Mouse (Mus musculus) neural tube, embryonic 13.5 days (tissue): ENCODE measurements around the gene Atp6v0b. TPM values are rescaled to one million over a fixed set of nuclear protein-coding genes. Genes with fewer than 3 reads are reported as not detected.

Source experiments
- polyA plus RNA-seq: library from polyadenylated mRNA; unstranded; fragments of >200 nt; fragmentation: Nextera tagmentation; extraction: Ambion mirVana; gene quantifications from 2 replicates; pipeline ENCODE4 v1.2.1, GENCODE M21; 2015

Gene Atp6v0b
- polyA plus RNA-seq, 1 experiment from 2014 or later = 475 TPM

Other genes with a start within 250 kb of the Atp6v0b start
- gene Dmap1, start 205.1 kb downstream of the Atp6v0b start, polyA plus RNA-seq = 67.3 and 70.8 TPM in 2 replicates
- gene Gm12845, start 162.9 kb downstream of the Atp6v0b start, polyA plus RNA-seq = not detected in 2 replicates
- gene Klf17, start 121.7 kb downstream of the Atp6v0b start, polyA plus RNA-seq = not detected in 2 replicates
- 29.1 and 31.1 TPM in 2 replicates for gene Slc6a9, start 52.8 kb downstream of the Atp6v0b start, polyA plus RNA-seq
- 1.7 and 2.5 TPM in 2 replicates for gene Ccdc24, start 14.8 kb downstream of the Atp6v0b start, polyA plus RNA-seq
- gene B4galt2, start 3.8 kb downstream of the Atp6v0b start, polyA plus RNA-seq = 43.7 and 45.5 TPM in 2 replicates
- 21.3 and 22.0 TPM in 2 replicates for gene Dph2, start 4.7 kb upstream of the Atp6v0b start, polyA plus RNA-seq
- 64.9 and 65.3 TPM in 2 replicates for gene Ipo13, start 27.7 kb upstream of the Atp6v0b start, polyA plus RNA-seq
- gene Artn, start 42.4 kb upstream of the Atp6v0b start, polyA plus RNA-seq = 1.0 and 1.5 TPM in 2 replicates
- 10.9 and 12.2 TPM in 2 replicates for gene St3gal3, start 247.6 kb upstream of the Atp6v0b start, polyA plus RNA-seq